Mouse (Mus musculus): ENCODE data around the gene Arhgef7. TPM values are rescaled to one million over a fixed set of nuclear protein-coding genes. Genes with fewer than 3 reads are reported as not detected.
A peak's percentile ranks its signal among the peaks of the same experiment; 100 is the strongest.

Arhgef7 gene
- 66.5 and 71.1 TPM in 2 replicates for polyA plus RNA-seq (2014; fragmentation: Nextera tagmentation; extraction: Ambion mirVana)

DNA sequence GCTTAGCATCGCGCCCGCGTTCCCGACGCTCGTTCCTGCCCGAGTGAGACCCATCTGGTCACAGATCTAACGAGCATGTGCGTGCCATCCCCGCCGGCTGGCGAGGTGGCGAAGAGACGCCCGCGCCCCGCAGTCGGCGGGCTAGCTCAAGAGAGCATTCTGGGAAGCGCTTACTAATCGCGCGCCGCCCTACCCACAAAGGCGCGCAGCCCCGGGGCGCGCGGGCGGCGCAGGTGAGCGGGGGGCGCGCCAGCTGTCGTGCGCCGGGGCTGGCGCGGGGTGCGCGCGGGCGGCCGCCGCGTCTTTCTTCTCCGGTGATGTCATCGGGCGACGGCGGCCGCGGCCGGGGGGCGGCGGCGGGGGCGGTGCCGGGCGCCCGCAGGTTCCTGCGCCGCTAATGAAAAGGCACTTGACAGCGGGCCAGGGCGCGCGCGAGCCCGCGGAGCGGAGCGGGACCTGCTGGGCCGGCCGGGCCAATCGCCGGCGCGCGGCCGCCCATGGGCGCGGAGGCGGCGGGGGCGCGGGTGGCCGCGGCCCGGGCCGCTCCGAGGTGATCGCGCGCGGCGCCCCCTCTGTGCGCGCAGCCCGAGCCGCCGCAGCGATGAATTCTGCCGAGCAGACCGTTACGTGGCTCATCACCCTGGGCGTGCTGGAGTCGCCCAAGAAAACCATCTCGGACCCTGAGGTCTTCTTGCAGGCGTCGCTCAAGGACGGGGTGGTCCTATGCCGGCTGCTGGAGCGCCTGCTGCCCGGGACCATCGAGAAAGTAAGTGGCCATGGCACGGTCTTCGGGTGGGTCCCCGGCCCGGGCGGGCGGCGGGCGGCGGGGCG, at the start of gene Arhgef7:
Gene Arhgef7 (plus strand): TSS at position 71 of the 831 bp plus-strand sequence.
- Histone ChIP-seq H3K27me3 (ENCODE audit: control insufficient read depth, insufficient read depth, low read length) (peaks cover 5% of the 10 kb centered on the region; the same call in 1 of the 2 replicates), H3K27ac (ENCODE audit: low read depth, low read length) (peak within 1 kb of the TSS; percentile 99), H3K9ac (ENCODE audit: low read length) (peak within 1 kb of the TSS; percentile 97), H3K9me3 (ENCODE audit: control insufficient read depth, low read length) (no peaks in the 10 kb centered on the region), H3K4me2 (ENCODE audit: low read depth) (peak within 1 kb of the TSS; percentile 48), H3K36me3 (ENCODE audit: control insufficient read depth, insufficient read depth, low read length) (no peaks in the 10 kb centered on the region), H3K4me3 (ENCODE audit: low read depth, low read length) (peak within 1 kb of the TSS; percentile 69), H3K4me1 (ENCODE audit: control insufficient read depth, insufficient read depth, low read length) (peaks cover 14% of the 10 kb centered on the region)
- WGBS, result under 1% methylated on average over 103 of the region's 127 CpGs
- ATAC-seq (ENCODE audit: insufficient read depth, low FRiP score, low TSS enrichment) (peak; percentile 84), DNase-seq (ENCODE audit: low spot score) (peak; percentile 90)

GRCm38 (mm10) chr8:11684558-11684957, 43.0 kb upstream of the Arhgef7 start:
- Histone ChIP-seq H3K27me3 (ENCODE audit: control insufficient read depth, insufficient read depth, low read length) (no peaks in the 10 kb centered on the region), H3K9me3 (ENCODE audit: control insufficient read depth, low read length) (no peaks in the 10 kb centered on the region), H3K4me1 (ENCODE audit: control insufficient read depth, insufficient read depth, low read length) (no peaks in the 10 kb centered on the region), H3K9ac (ENCODE audit: low read length) (no peak overlapping the region), H3K36me3 (ENCODE audit: control insufficient read depth, insufficient read depth, low read length) (no peaks in the 10 kb centered on the region), H3K4me2 (ENCODE audit: low read depth) (no peak overlapping the region), H3K4me3 (ENCODE audit: low read depth, low read length) (no peak overlapping the region), H3K27ac (ENCODE audit: low read depth, low read length) (no peak overlapping the region)
- ATAC-seq (ENCODE audit: insufficient read depth, low FRiP score, low TSS enrichment) (no peak), DNase-seq (ENCODE audit: low spot score) (no peak)
- 90% methylated on average over 7 of the region's 7 CpGs for WGBS

DNA sequence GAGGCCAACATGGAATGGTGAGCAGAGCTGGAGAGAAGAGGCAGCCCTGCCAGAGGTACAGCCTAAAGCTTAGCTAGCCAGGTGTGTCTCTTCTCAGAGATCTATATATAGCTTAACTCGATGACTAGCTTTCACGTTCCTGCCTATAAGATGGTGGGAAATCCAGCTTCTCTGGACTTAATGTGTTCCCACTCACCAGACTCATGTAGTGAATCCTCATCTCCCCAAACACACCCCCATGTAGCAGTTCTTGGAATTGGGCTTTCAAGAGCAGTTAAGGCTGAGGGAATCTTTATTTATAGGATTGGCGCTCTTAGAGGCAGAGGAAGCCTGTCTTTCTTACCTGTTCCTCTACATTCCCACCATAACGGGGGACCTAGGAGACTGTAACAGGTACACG, 40.3 kb upstream of the Arhgef7 start:
- Histone ChIP-seq H3K27ac (ENCODE audit: low read depth, low read length) (no peak overlapping the region), H3K36me3 (ENCODE audit: control insufficient read depth, insufficient read depth, low read length) (no peaks in the 10 kb centered on the region), H3K9me3 (ENCODE audit: control insufficient read depth, low read length) (no peaks in the 10 kb centered on the region), H3K4me1 (ENCODE audit: control insufficient read depth, insufficient read depth, low read length) (no peaks in the 10 kb centered on the region), H3K9ac (ENCODE audit: low read length) (no peak overlapping the region), H3K4me2 (ENCODE audit: low read depth) (no peak overlapping the region), H3K27me3 (ENCODE audit: control insufficient read depth, insufficient read depth, low read length) (no peaks in the 10 kb centered on the region), H3K4me3 (ENCODE audit: low read depth, low read length) (no peak overlapping the region)
- no peak for ATAC-seq (ENCODE audit: insufficient read depth, low FRiP score, low TSS enrichment)
- no peak for DNase-seq (ENCODE audit: low spot score)
- WGBS, result 92% methylated on average over 5 of the region's 5 CpGs

DNA sequence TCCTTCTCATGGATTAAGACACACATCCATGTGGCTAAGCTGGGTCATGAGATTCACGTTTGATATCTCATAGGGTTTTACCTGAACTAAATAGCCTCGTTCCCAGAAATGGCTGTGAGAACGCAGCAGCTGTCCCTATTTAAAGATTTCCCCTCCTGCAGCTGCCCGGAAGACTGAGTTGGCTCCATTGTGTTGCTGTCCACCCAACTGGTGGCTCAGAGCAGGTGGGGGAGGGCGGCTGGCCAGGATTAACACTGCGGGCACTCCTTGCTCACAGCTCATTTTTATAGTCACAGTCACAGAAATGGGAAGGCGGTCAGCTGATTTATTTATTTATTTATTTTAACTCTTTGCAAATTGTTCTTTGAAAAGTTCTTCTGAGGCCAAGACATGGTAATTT, 37.6 kb upstream of the Arhgef7 start:
- H3K4me3 ChIP-seq (ENCODE audit: low read depth, low read length), result no peak overlapping the region
- no peaks in the 10 kb centered on the region for H3K4me1 ChIP-seq (ENCODE audit: control insufficient read depth, insufficient read depth, low read length)
- 72% methylated on average over 7 of the region's 7 CpGs for whole genome bisulfite sequencing
- H3K27me3 ChIP-seq (ENCODE audit: control insufficient read depth, insufficient read depth, low read length), result no peaks in the 10 kb centered on the region
- no peak overlapping the region for H3K9ac ChIP-seq (ENCODE audit: low read length)
- ATAC-seq (ENCODE audit: insufficient read depth, low FRiP score, low TSS enrichment), result no peak
- H3K9me3 ChIP-seq (ENCODE audit: control insufficient read depth, low read length), result no peaks in the 10 kb centered on the region
- no peak overlapping the region for H3K4me2 ChIP-seq (ENCODE audit: low read depth)
- H3K27ac ChIP-seq (ENCODE audit: low read depth, low read length), result no peak overlapping the region
- H3K36me3 ChIP-seq (ENCODE audit: control insufficient read depth, insufficient read depth, low read length), result no peaks in the 10 kb centered on the region
- DNase-seq (ENCODE audit: low spot score), result no peak

GRCm38 (mm10) chr8:11691284-11691683, 36.2 kb upstream of the Arhgef7 start:
- Histone ChIP-seq H3K36me3 (ENCODE audit: control insufficient read depth, insufficient read depth, low read length) (no peaks in the 10 kb centered on the region), H3K4me1 (ENCODE audit: control insufficient read depth, insufficient read depth, low read length) (no peaks in the 10 kb centered on the region), H3K9ac (ENCODE audit: low read length) (no peak overlapping the region), H3K27me3 (ENCODE audit: control insufficient read depth, insufficient read depth, low read length) (no peaks in the 10 kb centered on the region), H3K4me3 (ENCODE audit: low read depth, low read length) (no peak overlapping the region), H3K9me3 (ENCODE audit: control insufficient read depth, low read length) (no peaks in the 10 kb centered on the region), H3K27ac (ENCODE audit: low read depth, low read length) (no peak overlapping the region), H3K4me2 (ENCODE audit: low read depth) (no peak overlapping the region)
- 92% methylated on average over 6 of the region's 6 CpGs for WGBS
- DNase-seq (ENCODE audit: low spot score) (no peak), ATAC-seq (ENCODE audit: insufficient read depth, low FRiP score, low TSS enrichment) (no peak)

GRCm38 (mm10) chr8:11691761-11692160, 35.8 kb upstream of the Arhgef7 start:
- H3K4me1 ChIP-seq (ENCODE audit: control insufficient read depth, insufficient read depth, low read length), result no peaks in the 10 kb centered on the region
- 92% methylated on average over 6 of the region's 6 CpGs for WGBS
- H3K9ac ChIP-seq (ENCODE audit: low read length), result no peak overlapping the region
- ATAC-seq (ENCODE audit: insufficient read depth, low FRiP score, low TSS enrichment) (no peak), DNase-seq (ENCODE audit: low spot score) (no peak)
- H3K36me3 ChIP-seq (ENCODE audit: control insufficient read depth, insufficient read depth, low read length), result no peaks in the 10 kb centered on the region
- no peaks in the 10 kb centered on the region for H3K27me3 ChIP-seq (ENCODE audit: control insufficient read depth, insufficient read depth, low read length)
- no peak overlapping the region for H3K27ac ChIP-seq (ENCODE audit: low read depth, low read length)
- H3K4me3 ChIP-seq (ENCODE audit: low read depth, low read length), result no peak overlapping the region
- H3K4me2 ChIP-seq (ENCODE audit: low read depth), result no peak overlapping the region
- no peaks in the 10 kb centered on the region for H3K9me3 ChIP-seq (ENCODE audit: control insufficient read depth, low read length)

- ATAC-seq (ENCODE audit: insufficient read depth, low FRiP score, low TSS enrichment), result no peak
- Histone ChIP-seq H3K27me3 (ENCODE audit: control insufficient read depth, insufficient read depth, low read length) (no peaks in the 10 kb centered on the region), H3K4me2 (ENCODE audit: low read depth) (no peak overlapping the region), H3K36me3 (ENCODE audit: control insufficient read depth, insufficient read depth, low read length) (no peaks in the 10 kb centered on the region), H3K4me1 (ENCODE audit: control insufficient read depth, insufficient read depth, low read length) (no peaks in the 10 kb centered on the region), H3K27ac (ENCODE audit: low read depth, low read length) (no peak overlapping the region), H3K4me3 (ENCODE audit: low read depth, low read length) (no peak overlapping the region), H3K9me3 (ENCODE audit: control insufficient read depth, low read length) (no peaks in the 10 kb centered on the region), H3K9ac (ENCODE audit: low read length) (no peak overlapping the region)
- no peak for DNase-seq (ENCODE audit: low spot score)
- 59% methylated on average over 1 of the region's 1 CpGs for WGBS
Observed at GRCm38 (mm10) chr8:11692455-11692854, 35.1 kb upstream of the Arhgef7 start.

GRCm38 (mm10) chr8:11693972-11694371, 33.5 kb upstream of the Arhgef7 start:
- no peak overlapping the region for H3K27ac ChIP-seq (ENCODE audit: low read depth, low read length)
- DNase-seq (ENCODE audit: low spot score) (no peak), ATAC-seq (ENCODE audit: insufficient read depth, low FRiP score, low TSS enrichment) (no peak)
- no peak overlapping the region for H3K9ac ChIP-seq (ENCODE audit: low read length)
- no peaks in the 10 kb centered on the region for H3K4me1 ChIP-seq (ENCODE audit: control insufficient read depth, insufficient read depth, low read length)
- no peaks in the 10 kb centered on the region for H3K9me3 ChIP-seq (ENCODE audit: control insufficient read depth, low read length)
- H3K27me3 ChIP-seq (ENCODE audit: control insufficient read depth, insufficient read depth, low read length), result no peaks in the 10 kb centered on the region
- WGBS, result 81% methylated on average over 5 of the region's 5 CpGs
- H3K4me3 ChIP-seq (ENCODE audit: low read depth, low read length), result no peak overlapping the region
- H3K36me3 ChIP-seq (ENCODE audit: control insufficient read depth, insufficient read depth, low read length), result no peaks in the 10 kb centered on the region
- no peak overlapping the region for H3K4me2 ChIP-seq (ENCODE audit: low read depth)

GRCm38 (mm10) chr8:11696176-11696575, 31.3 kb upstream of the Arhgef7 start:
- Histone ChIP-seq H3K4me1 (ENCODE audit: control insufficient read depth, insufficient read depth, low read length) (0 out of 2 replicates have a peak, but pooled peaks cover 3% of the 10 kb centered on the region), H3K4me2 (ENCODE audit: low read depth) (no peak overlapping the region), H3K9me3 (ENCODE audit: control insufficient read depth, low read length) (no peaks in the 10 kb centered on the region), H3K27ac (ENCODE audit: low read depth, low read length) (no peak overlapping the region), H3K4me3 (ENCODE audit: low read depth, low read length) (no peak overlapping the region), H3K27me3 (ENCODE audit: control insufficient read depth, insufficient read depth, low read length) (0 out of 2 replicates have a peak, but pooled peaks cover 2% of the 10 kb centered on the region), H3K9ac (ENCODE audit: low read length) (no peak overlapping the region), H3K36me3 (ENCODE audit: control insufficient read depth, insufficient read depth, low read length) (no peaks in the 10 kb centered on the region)
- no peak for ATAC-seq (ENCODE audit: insufficient read depth, low FRiP score, low TSS enrichment)
- 92% methylated on average over 3 of the region's 3 CpGs for WGBS
- no peak for DNase-seq (ENCODE audit: low spot score)
